Mouse (Mus musculus) heart, adult 2 months (tissue): ENCODE data around the gene Krtap9-5.

Source experiments
- CTCF ChIP-seq: fragments of 200-600 bp; IDR thresholded peaks from 2 replicates; pipeline ENCODE4 v1.8.1; 2022; ENCODE audit warnings: antibody characterized with exemption, mild to moderate bottlenecking, moderate library complexity
- EP300 ChIP-seq: fragments of 200-500 bp; IDR thresholded peaks from 2 replicates; pipeline ENCODE4 v1.6.1; 2011; ENCODE audit warnings: low read depth, low read length, control low read depth; ENCODE audit not compliant: insufficient read depth
- POLR2A ChIP-seq: fragments of 200-500 bp; IDR thresholded peaks from 2 replicates; pipeline ENCODE4 v1.6.1; 2011; ENCODE audit warnings: mild to moderate bottlenecking, low read depth, low read length, control low read depth; ENCODE audit not compliant: insufficient read depth

DNA sequence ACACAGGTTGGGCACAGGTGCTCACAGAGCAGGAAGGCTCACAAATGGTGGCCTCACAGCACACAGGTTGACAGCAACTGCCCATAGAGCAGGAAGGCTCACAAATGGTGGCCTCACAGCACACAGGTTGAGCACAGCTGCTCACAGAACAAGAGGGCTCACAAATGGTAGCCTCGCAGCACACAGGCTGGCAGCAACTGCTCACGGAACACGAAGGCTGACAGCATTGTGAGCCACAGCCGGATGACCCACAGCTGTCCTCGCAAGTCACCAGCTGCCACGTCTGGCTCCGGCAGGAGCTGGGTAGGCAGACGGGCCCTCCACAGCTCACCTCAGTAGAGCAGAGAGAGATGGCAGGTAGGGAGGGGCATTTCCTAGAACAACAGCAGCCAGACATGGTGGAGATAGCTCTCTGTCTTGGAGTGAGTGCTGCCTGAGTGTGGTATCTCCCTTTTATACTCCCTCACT lies 37.9 kb downstream of the Krtap9-5 start, which contains the start of gene Krtap16-1:
- TF ChIP-seq POLR2A = no peak
- no peak for TF ChIP-seq CTCF
- no peak for TF ChIP-seq EP300
